Mouse (Mus musculus) heart, adult 2 months (tissue): Measurements from ENCODE around the gene Hic1. TPM values are rescaled to one million over a fixed set of nuclear protein-coding genes. Genes with fewer than 3 reads are reported as not detected.

Experiments used
- DNase-seq, 2 experiments: peaks; one replicate each; pipeline ENCODE4 v3.0.0; 2021
- H3K27ac ChIP-seq: fragments of 200-600 bp; 2 replicates; pipeline ENCODE4 v1.8.1; 2022
- H3K27me3 ChIP-seq: fragments of 200-500 bp; 2 replicates; pipeline ENCODE4 v1.6.1; 2012; ENCODE audit warnings: mild to moderate bottlenecking, low read length, inconsistent platforms, mixed read lengths; ENCODE audit not compliant: control insufficient read depth, insufficient read depth
- H3K36me3 ChIP-seq: fragments of 200-500 bp; 2 replicates; pipeline ENCODE4 v1.6.1; 2012; ENCODE audit warnings: low read length, inconsistent platforms; ENCODE audit not compliant: control insufficient read depth, insufficient read depth
- H3K4me1 ChIP-seq: fragments of 200-500 bp; 2 replicates; pipeline ENCODE4 v1.6.1; 2011; ENCODE audit warnings: low read length; ENCODE audit not compliant: control insufficient read depth, insufficient read depth
- H3K4me3 ChIP-seq: fragments of 200-600 bp; 2 replicates; pipeline ENCODE4 v1.8.1; 2022
- H3K79me2 ChIP-seq: fragments of 200-500 bp; replicated peaks from 2 replicates; pipeline ENCODE4 v1.6.1; 2012; ENCODE audit warnings: mild to moderate bottlenecking, inconsistent platforms, low read length, moderate library complexity, mixed read lengths; ENCODE audit not compliant: control insufficient read depth, insufficient read depth
- H3K9ac ChIP-seq: fragments of 200-500 bp; 2 replicates; pipeline ENCODE4 v1.6.1; 2012; ENCODE audit warnings: low read depth, mild to moderate bottlenecking, control low read depth, inconsistent platforms, low read length, mixed read lengths
- CTCF ChIP-seq: fragments of 200-600 bp; IDR thresholded peaks from 2 replicates; pipeline ENCODE4 v1.8.1; 2022; ENCODE audit warnings: antibody characterized with exemption, mild to moderate bottlenecking, moderate library complexity
- EP300 ChIP-seq: fragments of 200-500 bp; IDR thresholded peaks from 2 replicates; pipeline ENCODE4 v1.6.1; 2011; ENCODE audit warnings: low read depth, low read length, control low read depth; ENCODE audit not compliant: insufficient read depth
- POLR2A ChIP-seq: fragments of 200-500 bp; IDR thresholded peaks from 2 replicates; pipeline ENCODE4 v1.6.1; 2011; ENCODE audit warnings: mild to moderate bottlenecking, low read depth, low read length, control low read depth; ENCODE audit not compliant: insufficient read depth
- WGBS: fragments of 180-500 bp; shearing (Covaris S2); methylation state at CpG from one replicate; pipeline ENCODE4 v1.1.7; 2018; 5-methylcytosine and 5-hydroxymethylcytosine counted together
- intact Hi-C: fragments of 180-260 bp; cut with DNase I; formaldehyde crosslinking; loops from one replicate; pipeline ENCODE4 v1.15.1; 2025
- polyA plus RNA-seq: library from polyadenylated mRNA; depleted of rRNA; stranded (reverse); fragments of >200 nt; gene quantifications from 2 replicates; pipeline ENCODE4 v1.2.3, GENCODE M21; 2012
- total RNA-seq, 2 experiments: library from RNA; stranded (reverse); gene quantifications; 2 replicates each; pipeline ENCODE4 v1.2.3; 2021

Gene Hic1
- total and polyA plus RNA-seq, 3 experiments: 12.6 to 15.5 (median 13.6) TPM

DNA sequence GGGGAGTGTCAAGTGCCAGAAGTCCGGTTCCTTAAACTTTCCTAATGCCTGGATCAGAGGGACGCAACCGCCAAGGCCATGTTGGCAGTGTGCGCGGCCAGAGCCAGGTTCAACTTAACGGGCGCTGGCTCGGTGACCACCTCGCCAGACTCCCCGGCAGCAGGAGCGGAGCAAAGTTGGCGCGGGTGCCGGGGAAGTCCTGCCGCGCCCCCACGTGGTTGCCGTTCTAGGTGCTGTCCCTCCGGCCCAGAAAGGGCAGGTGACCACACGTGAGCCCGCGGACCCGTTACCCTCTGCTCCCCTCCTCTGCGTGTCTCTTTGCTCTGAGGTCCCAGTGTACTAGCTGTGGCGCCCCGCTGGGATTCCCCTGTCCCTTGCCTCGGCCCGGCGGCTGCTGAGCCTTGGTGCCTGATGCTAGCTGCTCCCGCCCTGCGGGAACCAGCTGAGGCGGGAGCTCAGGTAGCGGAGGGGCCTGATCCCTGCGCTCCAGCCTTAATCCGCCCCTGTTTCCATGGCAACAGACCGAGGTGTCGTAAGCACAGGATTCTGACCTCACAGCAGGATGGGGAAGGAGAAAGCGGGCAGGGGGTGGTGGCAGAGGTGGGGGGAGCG lies 25.6 kb upstream of the Hic1 start:
- 3% methylated on average over 39 of the region's 39 CpGs for WGBS
- intact Hi-C loops: loop anchor here (2.0 to 10.0 kb wide), 2 partner anchors 14 to 210 kb away; no protein-coding TSS in a partner anchor
- Histone ChIP-seq H3K4me3 (peak overlapping the region; percentile 64), H3K27me3 (peaks cover 1% of the 10 kb centered on the region; the same call in 1 of the 2 replicates), H3K36me3 (no peaks in the 10 kb centered on the region), H3K27ac (no peak overlapping the region; the same call in 1 of the 2 replicates), H3K79me2 (no peaks in the 10 kb centered on the region), H3K9ac (peak overlapping the region; percentile 81), H3K4me1 (peaks cover 2% of the 10 kb centered on the region; the same call in 1 of the 2 replicates)
- TF ChIP-seq CTCF (peak; percentile 47), EP300 (no peak), POLR2A (no peak)
- DNase-seq: peak; percentile 67 to 69

DNA sequence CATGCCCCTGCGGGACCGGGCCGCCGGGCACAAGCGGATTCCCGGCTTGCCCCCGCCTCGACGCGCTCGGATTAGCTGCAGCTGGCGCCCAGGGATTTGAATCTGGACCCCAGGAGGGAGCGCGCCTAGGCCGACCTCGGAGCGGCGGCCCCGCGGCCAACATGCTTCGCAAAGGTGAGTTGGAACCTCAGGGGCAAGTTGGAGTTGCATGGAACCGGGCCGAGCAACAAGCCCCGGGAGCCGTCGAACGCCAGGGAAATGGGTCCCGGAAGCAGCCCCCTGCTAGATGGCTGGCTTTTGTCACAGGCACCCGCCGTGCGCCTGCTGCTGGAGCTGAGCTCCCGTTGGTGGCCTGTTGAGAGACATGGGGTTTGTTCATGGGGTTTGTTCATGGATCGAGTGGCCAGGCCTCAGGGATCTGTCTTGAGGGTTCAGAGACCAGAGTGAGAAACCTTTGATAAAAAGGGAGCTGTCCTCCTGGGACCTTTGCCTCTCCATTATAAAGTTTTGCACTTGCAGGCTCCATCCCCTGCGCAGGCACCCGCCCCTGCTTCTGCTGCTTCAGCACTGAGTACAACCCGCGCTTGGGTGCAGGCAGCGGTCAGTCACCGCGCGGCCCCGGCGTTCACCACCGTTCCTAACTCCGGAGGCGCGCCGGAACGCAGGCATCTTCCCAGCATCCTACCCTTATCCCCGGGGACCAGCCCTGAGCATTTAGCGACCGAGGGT lies 25.0 kb upstream of the Hic1 start:
- peak overlapping the region; percentile 64 for H3K4me3 ChIP-seq
- intact Hi-C loops: loop anchor here (2.0 to 10.0 kb wide), 2 partner anchors 15 to 211 kb away; no protein-coding TSS in a partner anchor

DNA sequence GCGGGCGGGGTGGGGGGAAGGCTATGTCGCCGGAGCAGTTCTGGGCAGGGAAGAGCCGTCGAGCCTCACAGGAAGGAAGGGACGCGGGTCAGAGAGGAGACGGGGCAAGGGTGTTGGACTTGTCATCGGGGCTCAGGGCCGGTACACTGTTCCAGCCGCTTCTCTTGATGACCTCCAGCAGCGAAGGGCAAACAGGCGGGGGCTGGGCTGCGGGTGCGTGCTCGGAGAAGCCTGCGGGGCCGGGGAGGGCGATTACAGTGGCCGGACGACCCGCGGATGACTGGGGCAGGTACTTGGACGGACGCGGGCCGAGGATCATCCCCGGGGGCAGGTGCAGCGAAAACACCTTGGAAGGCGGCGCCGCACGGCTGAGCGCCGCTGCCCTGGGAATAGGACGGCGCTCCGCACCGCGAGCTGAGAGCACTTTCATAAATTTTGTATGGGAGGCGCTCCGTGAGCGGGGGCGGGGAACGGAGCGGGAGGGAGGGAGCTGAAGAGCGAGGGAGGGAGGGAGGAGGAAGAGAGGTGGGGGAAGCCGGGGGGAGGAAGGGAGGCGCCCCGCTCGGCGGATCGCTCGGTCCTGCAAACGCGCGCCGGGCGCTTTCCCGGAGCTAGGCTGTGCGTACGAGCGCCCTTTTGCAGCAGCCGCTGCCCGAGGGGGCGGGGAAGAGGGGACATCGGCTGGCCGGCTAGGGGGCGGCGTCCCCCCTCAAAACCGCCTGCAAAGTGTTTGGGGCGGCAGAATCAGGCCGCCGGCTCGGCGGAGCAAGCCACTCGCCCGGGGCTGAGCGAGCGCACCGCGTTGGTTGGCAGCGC lies 24.1 kb upstream of the Hic1 start, which contains the start of gene Rtn4rl1:
Gene Rtn4rl1 (plus strand): TSS at position 528 of the 816 bp plus-strand sequence.
- Histone ChIP-seq H3K36me3 (no peaks in the 10 kb centered on the region), H3K79me2 (no peaks in the 10 kb centered on the region), H3K4me3 (peak within 1 kb of the TSS; percentile 64), H3K9ac (peak within 1 kb of the TSS; percentile 81), H3K27me3 (peaks cover 1% of the 10 kb centered on the region; the same call in 1 of the 2 replicates), H3K27ac (peak within 1 kb of the TSS; percentile 78), H3K4me1 (peaks cover 5% of the 10 kb centered on the region)
- DNase-seq: peak; percentile 80 to 85
- WGBS: 1% methylated on average over 75 of the region's 84 CpGs
- intact Hi-C loops: loop anchor here (2.0 to 10.0 kb wide), 3 partner anchors 15 to 211 kb away; no protein-coding TSS in a partner anchor
- 0 out of 2 replicates have a peak, but pooled peaks have one; percentile 20 for TF ChIP-seq POLR2A
- peak; percentile 8; the same call in 1 of the 2 replicates for TF ChIP-seq CTCF
- no peak for TF ChIP-seq EP300

More for the DNA sequence above, 25.0 kb upstream of the Hic1 start:
- under 1% methylated on average over 52 of the region's 52 CpGs for WGBS
- Histone ChIP-seq H3K27me3 (peaks cover 1% of the 10 kb centered on the region; the same call in 1 of the 2 replicates), H3K27ac (peak overlapping the region; percentile 78), H3K9ac (peak overlapping the region; percentile 81), H3K36me3 (no peaks in the 10 kb centered on the region), H3K4me1 (peaks cover 5% of the 10 kb centered on the region), H3K79me2 (no peaks in the 10 kb centered on the region)
- DNase-seq: peak; percentile 48 to 60
- no peak for TF ChIP-seq CTCF
- TF ChIP-seq EP300: no peak
- no peak for TF ChIP-seq POLR2A

DNA sequence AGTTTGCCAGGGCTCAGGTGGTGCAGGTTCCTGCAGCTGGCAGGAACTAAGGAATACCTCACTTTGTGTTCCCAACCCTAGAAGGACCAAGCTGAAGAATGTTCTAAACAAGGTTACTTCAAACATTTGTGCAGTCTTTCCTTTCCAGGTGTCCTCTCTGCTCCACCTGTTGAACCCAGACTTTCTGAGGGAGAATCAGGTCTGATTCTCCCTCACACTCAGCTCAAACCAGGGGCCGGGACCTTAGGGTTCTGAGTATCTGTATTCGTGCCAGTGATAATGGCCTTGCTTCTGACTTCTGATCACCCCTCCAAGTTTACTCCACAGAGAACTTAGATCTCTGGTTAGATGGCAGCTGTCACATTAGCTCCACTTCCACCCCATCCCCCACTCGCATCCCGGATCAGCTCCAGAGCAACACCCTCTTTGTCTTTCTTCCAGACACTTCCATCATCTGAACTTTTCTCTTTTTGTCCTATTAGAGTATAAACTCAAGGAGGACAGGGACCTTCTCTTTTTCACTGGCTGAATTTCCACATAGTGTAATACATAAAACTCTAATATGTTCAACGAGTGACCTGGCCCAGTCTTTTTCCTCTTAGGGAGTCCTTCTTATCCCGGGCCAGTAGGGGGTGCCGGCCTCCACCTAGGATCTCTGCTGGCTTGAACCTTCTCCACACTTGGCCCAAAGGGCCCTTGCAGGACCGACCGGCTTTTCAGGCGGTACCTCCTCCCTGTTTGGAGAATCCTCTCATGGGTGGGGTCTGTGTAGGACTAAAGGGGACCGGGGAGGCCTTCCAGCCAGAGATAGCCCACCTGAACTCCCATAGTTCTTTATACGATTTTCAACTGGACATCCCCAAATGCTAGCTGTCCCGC lies 23.3 kb upstream of the Hic1 start:
- Histone ChIP-seq H3K4me1 (peaks cover 5% of the 10 kb centered on the region), H3K79me2 (no peaks in the 10 kb centered on the region), H3K36me3 (no peaks in the 10 kb centered on the region), H3K27ac (peak overlapping the region; percentile 78), H3K4me3 (peak overlapping the region; percentile 64), H3K27me3 (peaks cover 1% of the 10 kb centered on the region; the same call in 1 of the 2 replicates), H3K9ac (no peak overlapping the region)
- no peak; the same call in 1 of the 2 replicates for TF ChIP-seq EP300
- TF ChIP-seq POLR2A: 0 out of 2 replicates have a peak, but pooled peaks have one; percentile 20
- peak; percentile 91 for TF ChIP-seq CTCF
- 24% methylated on average over 13 of the region's 13 CpGs for WGBS
- DNase-seq: peak; percentile 84 to 87
- intact Hi-C loops: loop anchor here (1.0 to 10.0 kb wide), 3 partner anchors 38 to 212 kb away; no protein-coding TSS in a partner anchor
